Mouse (Mus musculus) heart, embryonic 12.5 days (tissue): ENCODE measurements around the gene Mylk. TPM values are rescaled to one million over a fixed set of nuclear protein-coding genes. Genes with fewer than 3 reads are reported as not detected.

Experiments
- ATAC-seq: fragments of 200-750 bp; cut with Nextera tagmentation; 2 replicates; pipeline ENCODE4 v1.8.0; 2017; ENCODE audit warnings: moderate TSS enrichment, moderate library complexity; ENCODE audit not compliant: insufficient number of reproducible peaks, low FRiP score
- H3K27ac ChIP-seq: fragments of 300-500 bp; sonication (generic); 2 replicates; pipeline ENCODE4 v1.5.1; 2016; ENCODE audit warnings: mild to moderate bottlenecking, moderate library complexity; ENCODE audit not compliant: poor library complexity, severe bottlenecking
- H3K27me3 ChIP-seq: fragments of 300-500 bp; sonication (generic); replicated peaks from 2 replicates; pipeline ENCODE4 v1.6.1; 2016; ENCODE audit warnings: mild to moderate bottlenecking, moderate library complexity
- H3K36me3 ChIP-seq: fragments of 300-500 bp; sonication (generic); 2 replicates; pipeline ENCODE4 v1.6.1; 2016; ENCODE audit warnings: mild to moderate bottlenecking, moderate library complexity
- H3K4me1 ChIP-seq: fragments of 300-500 bp; sonication (generic); replicated peaks from 2 replicates; pipeline ENCODE4 v1.6.1; 2016; ENCODE audit warnings: mild to moderate bottlenecking
- H3K4me2 ChIP-seq: fragments of 300-500 bp; sonication (generic); 2 replicates; pipeline ENCODE4 v1.6.1; 2016; ENCODE audit warnings: mild to moderate bottlenecking, moderate library complexity
- H3K4me3 ChIP-seq: fragments of 300-500 bp; sonication (generic); 2 replicates; pipeline ENCODE4 v1.5.1; 2016; ENCODE audit warnings: mild to moderate bottlenecking
- H3K9ac ChIP-seq: fragments of 300-500 bp; sonication (generic); 2 replicates; pipeline ENCODE4 v1.6.1; 2016; ENCODE audit warnings: mild to moderate bottlenecking, moderate library complexity
- H3K9me3 ChIP-seq: fragments of 300-500 bp; sonication (generic); replicated peaks from 2 replicates; pipeline ENCODE4 v1.6.1; 2016; ENCODE audit warnings: mild to moderate bottlenecking, moderate library complexity
- WGBS: fragments of 180-500 bp; shearing (Covaris S2); methylation state at CpG from one replicate; pipeline ENCODE4 v1.1.7; 2016; 5-methylcytosine and 5-hydroxymethylcytosine counted together
- polyA plus RNA-seq: library from polyadenylated mRNA; unstranded; fragments of >200 nt; fragmentation: Nextera tagmentation; extraction: Ambion mirVana; gene quantifications from 2 replicates; pipeline ENCODE4 v1.2.1, GENCODE M21; 2016

Mylk gene
- polyA plus RNA-seq, 1 experiment from 2014 or later, result 5.2 TPM

DNA sequence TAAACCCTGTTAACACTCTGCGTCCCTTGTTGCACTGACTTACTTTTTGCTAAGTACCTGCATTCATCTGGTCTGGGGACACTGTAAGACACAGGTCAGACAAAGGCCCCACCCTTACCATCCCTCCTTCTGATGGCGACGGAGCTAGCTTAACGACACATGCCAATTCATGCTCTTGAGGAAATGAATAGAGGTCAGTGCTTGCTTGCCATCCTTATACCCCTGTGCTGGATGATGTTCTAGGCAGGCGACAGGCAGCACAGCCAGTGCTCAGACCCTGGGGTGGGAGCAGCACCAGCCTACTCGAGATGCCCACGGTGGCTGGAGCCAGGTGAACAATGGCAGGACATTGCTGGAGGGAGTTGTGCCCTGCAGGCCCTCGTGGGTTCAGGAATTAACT is 157.8 kb downstream of the Mylk start:
- no peak overlapping the region for H3K27ac ChIP-seq
- peaks cover 29% of the 10 kb centered on the region for H3K4me1 ChIP-seq
- no peak for ATAC-seq

DNA sequence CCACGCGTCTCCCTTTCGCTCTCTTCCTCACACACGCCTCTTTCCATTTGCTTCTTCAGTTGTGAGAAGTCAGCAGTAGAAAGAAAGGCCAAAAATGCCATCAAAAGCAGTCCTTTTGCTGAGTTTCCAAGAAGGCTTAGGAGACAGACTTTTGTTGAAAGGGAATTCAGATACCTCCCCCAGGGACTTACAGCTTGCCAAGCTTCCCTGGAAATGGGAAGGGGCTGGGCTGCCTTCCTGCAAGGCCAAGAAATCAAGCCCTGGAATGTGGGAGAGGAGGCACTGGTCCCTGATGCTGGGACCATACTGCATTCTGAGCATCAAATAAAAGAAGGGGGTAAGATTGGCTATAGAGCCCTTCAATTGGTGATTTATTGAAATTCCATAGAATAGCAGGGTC is 159.9 kb downstream of the Mylk start:
- Histone ChIP-seq H3K27ac (no peak overlapping the region), H3K27me3 (peaks cover 36% of the 10 kb centered on the region), H3K36me3 (no peaks in the 10 kb centered on the region), H3K9me3 (no peaks in the 10 kb centered on the region), H3K4me2 (no peak overlapping the region), H3K4me1 (peaks cover 28% of the 10 kb centered on the region), H3K4me3 (no peak overlapping the region), H3K9ac (no peak overlapping the region)
- 95% methylated on average over 4 of the region's 4 CpGs for WGBS
- ATAC-seq, result no peak

More for the DNA sequence above, 157.8 kb downstream of the Mylk start:
- H3K9me3 ChIP-seq, result no peaks in the 10 kb centered on the region
- H3K36me3 ChIP-seq, result no peaks in the 10 kb centered on the region
- H3K4me3 ChIP-seq, result no peak overlapping the region
- peaks cover 46% of the 10 kb centered on the region for H3K27me3 ChIP-seq
- H3K4me2 ChIP-seq, result no peak overlapping the region
- WGBS, result 74% methylated on average over 8 of the region's 8 CpGs
- H3K9ac ChIP-seq, result no peak overlapping the region

DNA sequence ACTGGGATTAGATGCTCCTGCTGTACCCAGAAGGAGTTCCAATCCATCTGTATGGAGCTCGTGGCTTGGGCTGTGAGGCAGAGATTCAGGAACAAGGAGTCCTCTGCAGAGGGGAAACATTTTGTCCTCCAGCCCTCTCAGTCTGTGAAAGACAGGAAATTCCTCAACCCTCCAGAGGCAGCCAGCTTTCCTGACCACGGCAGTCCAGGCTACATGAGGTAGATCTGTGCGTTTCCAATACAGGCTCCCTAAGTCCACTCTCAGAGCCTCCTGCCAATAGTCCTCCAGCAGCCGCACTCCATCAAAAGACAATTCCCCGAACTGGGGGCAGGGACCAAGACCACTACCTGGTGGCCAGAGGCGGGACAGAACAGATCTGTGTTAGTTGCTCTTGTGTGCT is 164.4 kb downstream of the Mylk start:
- 40% methylated on average over 6 of the region's 6 CpGs for WGBS
- no peaks in the 10 kb centered on the region for H3K9me3 ChIP-seq
- H3K36me3 ChIP-seq, result no peaks in the 10 kb centered on the region
- H3K27ac ChIP-seq, result 0 out of 2 replicates have a peak overlapping the region, but pooled peaks have one; percentile 51
- H3K27me3 ChIP-seq, result peaks cover 28% of the 10 kb centered on the region
- no peak overlapping the region for H3K4me2 ChIP-seq
- peak; percentile 74 for ATAC-seq
- peaks cover 9% of the 10 kb centered on the region; the same call in 1 of the 2 replicates for H3K4me1 ChIP-seq
- H3K4me3 ChIP-seq, result no peak overlapping the region
- H3K9ac ChIP-seq, result no peak overlapping the region

DNA sequence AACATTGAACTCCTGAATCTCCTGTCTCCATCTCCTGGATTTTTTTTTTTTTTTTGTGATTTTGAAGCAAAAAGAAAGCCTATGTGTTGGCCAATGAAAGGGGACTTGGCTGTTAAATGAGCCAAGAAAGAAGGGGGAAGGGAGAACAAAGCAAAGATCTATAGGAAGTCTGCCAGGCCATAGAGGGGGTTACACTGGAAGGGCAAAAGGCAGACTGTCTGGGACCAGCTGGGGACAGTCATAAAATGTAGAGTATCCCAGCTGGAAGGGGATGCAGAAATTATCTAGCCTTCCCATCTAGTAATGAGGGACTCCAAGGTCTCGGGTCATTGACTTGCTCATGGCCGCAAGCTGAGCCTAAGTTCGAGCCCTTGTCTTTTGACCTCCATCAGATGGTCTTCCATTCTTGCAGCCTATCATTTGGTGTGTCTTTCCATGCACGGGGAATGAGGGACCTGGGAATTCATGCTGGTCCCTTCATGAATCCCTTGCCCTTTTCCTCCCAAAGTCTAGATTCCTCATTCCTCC is 172.4 kb downstream of the Mylk start:
- no peak overlapping the region for H3K27ac ChIP-seq
- H3K9me3 ChIP-seq, result no peaks in the 10 kb centered on the region
- no peaks in the 10 kb centered on the region for H3K36me3 ChIP-seq
- 90% methylated on average over 4 of the region's 4 CpGs for WGBS
- ATAC-seq, result no peak
- H3K4me2 ChIP-seq, result no peak overlapping the region
- H3K27me3 ChIP-seq, result peaks cover 75% of the 10 kb centered on the region
- H3K9ac ChIP-seq, result no peak overlapping the region
- H3K4me1 ChIP-seq, result peaks cover 23% of the 10 kb centered on the region
- no peak overlapping the region for H3K4me3 ChIP-seq

DNA sequence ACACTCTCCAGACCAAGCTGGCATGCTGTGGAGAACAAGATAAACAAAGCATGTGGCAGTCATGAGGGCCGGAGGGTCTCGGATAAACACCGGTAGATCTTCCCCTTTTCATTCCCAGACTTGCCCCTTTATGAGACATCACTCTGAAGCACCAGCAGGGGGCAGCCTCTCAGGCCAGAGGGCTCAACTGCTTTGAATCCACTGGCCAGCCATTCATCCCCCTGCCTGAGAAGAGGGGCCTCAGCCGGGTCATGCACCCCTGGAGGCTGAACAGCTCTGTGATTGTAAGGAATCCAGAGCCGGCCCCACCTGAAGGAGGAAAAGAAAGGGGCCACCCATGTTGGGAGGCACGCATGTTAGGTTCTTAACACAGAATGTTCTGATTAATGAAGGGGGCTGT is 175.2 kb downstream of the Mylk start:
- peaks cover 67% of the 10 kb centered on the region for H3K27me3 ChIP-seq
- no peak overlapping the region for H3K4me2 ChIP-seq
- no peak overlapping the region for H3K27ac ChIP-seq
- no peaks in the 10 kb centered on the region for H3K36me3 ChIP-seq
- H3K9ac ChIP-seq, result no peak overlapping the region
- no peak for ATAC-seq
- H3K9me3 ChIP-seq, result no peaks in the 10 kb centered on the region
- 17% methylated on average over 6 of the region's 6 CpGs for WGBS
- H3K4me1 ChIP-seq, result peaks cover 50% of the 10 kb centered on the region
- H3K4me3 ChIP-seq, result no peak overlapping the region

DNA sequence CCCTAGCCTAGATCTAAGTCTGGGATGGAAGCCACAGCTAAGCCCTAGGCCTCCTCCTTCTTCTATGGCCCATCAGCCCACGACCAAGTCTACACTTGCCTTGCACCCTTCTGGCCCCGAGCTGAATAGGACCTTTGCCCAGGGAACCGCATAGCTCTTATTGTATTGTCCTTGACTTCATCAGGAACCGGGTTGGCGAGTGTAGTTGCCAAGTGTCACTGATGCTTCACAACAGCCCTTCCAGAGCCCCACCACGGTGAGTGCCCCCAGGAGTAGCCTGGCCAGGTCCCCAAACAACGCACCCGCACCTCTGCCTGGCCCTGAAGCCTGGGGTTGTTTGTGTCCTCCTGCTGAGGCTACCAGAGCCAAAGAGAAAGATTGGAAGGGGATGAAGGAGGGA is 175.9 kb downstream of the Mylk start:
- Histone ChIP-seq H3K27ac (no peak overlapping the region), H3K27me3 (peaks cover 60% of the 10 kb centered on the region), H3K9ac (no peak overlapping the region), H3K4me2 (no peak overlapping the region), H3K4me1 (peaks cover 57% of the 10 kb centered on the region), H3K9me3 (no peaks in the 10 kb centered on the region), H3K4me3 (no peak overlapping the region), H3K36me3 (no peaks in the 10 kb centered on the region)
- no peak for ATAC-seq
- WGBS, result 73% methylated on average over 8 of the region's 8 CpGs

DNA sequence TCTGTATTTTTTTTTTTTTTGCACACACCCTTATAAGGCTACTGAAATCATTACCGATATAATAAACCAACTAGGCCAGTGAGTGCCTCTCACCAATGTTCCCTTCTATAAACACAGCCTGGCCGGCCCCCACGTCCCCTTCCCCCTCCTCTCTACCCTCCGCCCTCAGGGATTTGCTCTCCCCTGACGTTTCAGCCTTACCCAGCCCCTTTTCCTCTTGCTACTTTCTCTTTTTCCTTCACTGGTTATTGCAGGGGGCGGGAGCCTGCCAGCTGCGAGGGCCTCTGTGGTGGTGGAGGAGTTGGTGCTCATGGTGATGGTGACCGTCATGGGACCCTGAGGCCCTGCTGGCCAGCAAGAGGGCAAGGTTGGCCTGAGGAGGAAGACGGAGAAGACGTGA is 176.3 kb downstream of the Mylk start:
- Histone ChIP-seq H3K4me1 (peaks cover 61% of the 10 kb centered on the region), H3K36me3 (no peaks in the 10 kb centered on the region), H3K9me3 (no peaks in the 10 kb centered on the region), H3K4me3 (no peak overlapping the region), H3K4me2 (no peak overlapping the region), H3K9ac (no peak overlapping the region), H3K27ac (no peak overlapping the region), H3K27me3 (peaks cover 58% of the 10 kb centered on the region)
- WGBS, result 72% methylated on average over 10 of the region's 10 CpGs
- no peak for ATAC-seq

DNA sequence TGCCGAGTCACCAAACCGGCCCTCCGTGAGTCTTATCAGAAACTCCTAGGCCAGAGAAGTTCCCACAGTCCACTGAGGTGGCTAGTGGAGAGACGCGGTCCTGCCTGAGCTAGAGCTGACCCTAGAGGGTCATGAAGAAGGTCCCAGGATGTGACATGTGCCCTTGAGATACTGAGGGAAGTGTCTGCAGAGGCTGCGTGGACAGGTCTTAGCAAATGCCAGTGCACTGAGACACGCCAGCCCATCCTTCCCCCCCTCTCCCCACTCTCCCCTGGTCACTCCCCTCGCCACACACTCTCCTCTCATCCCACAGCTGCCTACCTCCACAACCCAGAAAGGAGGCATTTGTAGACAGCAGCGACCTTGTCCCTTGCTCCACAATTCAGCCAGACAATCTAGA is 178.6 kb downstream of the Mylk start:
- Histone ChIP-seq H3K27me3 (peaks cover 61% of the 10 kb centered on the region), H3K4me1 (peaks cover 75% of the 10 kb centered on the region), H3K4me3 (no peak overlapping the region), H3K4me2 (no peak overlapping the region), H3K36me3 (no peaks in the 10 kb centered on the region), H3K9ac (no peak overlapping the region), H3K27ac (no peak overlapping the region), H3K9me3 (no peaks in the 10 kb centered on the region)
- no peak for ATAC-seq
- 38% methylated on average over 9 of the region's 9 CpGs for WGBS

DNA sequence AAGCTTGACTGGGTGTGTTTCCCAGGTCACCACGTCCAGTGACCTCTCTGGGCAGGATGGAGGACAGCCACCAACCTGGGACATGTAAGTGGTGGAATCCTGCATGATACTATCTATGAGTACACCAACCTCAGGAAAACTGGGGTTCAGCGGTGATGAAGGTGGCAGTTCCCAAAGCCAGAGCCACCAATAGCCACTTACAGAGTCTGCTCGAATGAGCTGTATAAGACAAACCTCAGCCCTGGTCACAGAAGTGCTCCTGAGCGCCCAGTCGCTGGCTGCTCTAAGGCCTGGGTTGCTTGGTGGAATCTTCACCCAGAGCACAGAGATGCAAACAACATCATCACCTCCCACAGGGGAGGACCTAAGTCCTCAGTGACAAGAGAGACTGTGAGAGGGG is 179.3 kb downstream of the Mylk start:
- Histone ChIP-seq H3K4me1 (peaks cover 69% of the 10 kb centered on the region), H3K27me3 (peaks cover 60% of the 10 kb centered on the region), H3K9ac (no peak overlapping the region), H3K27ac (peak overlapping the region; percentile 76), H3K4me3 (no peak overlapping the region), H3K36me3 (no peaks in the 10 kb centered on the region), H3K9me3 (no peaks in the 10 kb centered on the region), H3K4me2 (no peak overlapping the region)
- 60% methylated on average over 5 of the region's 5 CpGs for WGBS
- no peak for ATAC-seq

DNA sequence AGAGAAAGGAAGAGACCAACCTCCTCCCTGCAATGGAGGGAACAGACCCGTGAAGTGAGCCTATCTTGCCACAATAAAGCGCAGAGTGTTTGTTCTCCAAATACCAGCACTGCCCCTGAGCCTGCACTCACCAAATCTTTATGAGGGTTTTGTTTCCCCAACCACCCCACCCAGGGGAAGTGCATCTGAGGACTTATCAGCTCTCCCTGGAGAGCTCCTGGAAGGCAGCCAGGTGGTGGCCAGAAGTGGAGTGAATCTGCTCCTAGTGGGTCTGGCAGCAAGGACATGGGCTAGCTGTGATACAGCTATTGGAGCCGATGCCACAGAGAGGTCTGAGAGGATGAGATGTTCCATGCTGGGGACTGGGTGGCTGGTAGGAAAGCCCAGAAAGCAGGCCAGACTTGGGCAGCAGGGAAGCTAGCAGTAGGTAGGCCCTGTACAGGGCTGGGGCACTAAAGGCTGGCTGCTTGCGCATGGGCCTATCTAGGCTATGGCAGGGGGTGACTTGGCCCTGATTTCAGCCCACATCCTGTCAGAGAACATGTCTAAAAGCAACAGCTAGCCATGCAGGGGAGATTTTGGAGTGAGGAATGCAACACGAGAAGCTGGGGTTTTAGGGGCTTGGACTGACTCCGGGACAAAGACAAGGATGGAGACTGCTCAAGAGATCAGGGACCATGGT is 180.1 kb downstream of the Mylk start:
- peaks cover 72% of the 10 kb centered on the region for H3K4me1 ChIP-seq
- no peaks in the 10 kb centered on the region for H3K9me3 ChIP-seq
- no peaks in the 10 kb centered on the region for H3K36me3 ChIP-seq
- H3K27ac ChIP-seq, result peak overlapping the region; percentile 76
- 34% methylated on average over 6 of the region's 6 CpGs for WGBS
- ATAC-seq, result peak; percentile 63
- no peak overlapping the region for H3K4me3 ChIP-seq
- peaks cover 61% of the 10 kb centered on the region for H3K27me3 ChIP-seq
- no peak overlapping the region for H3K9ac ChIP-seq
- no peak overlapping the region for H3K4me2 ChIP-seq

DNA sequence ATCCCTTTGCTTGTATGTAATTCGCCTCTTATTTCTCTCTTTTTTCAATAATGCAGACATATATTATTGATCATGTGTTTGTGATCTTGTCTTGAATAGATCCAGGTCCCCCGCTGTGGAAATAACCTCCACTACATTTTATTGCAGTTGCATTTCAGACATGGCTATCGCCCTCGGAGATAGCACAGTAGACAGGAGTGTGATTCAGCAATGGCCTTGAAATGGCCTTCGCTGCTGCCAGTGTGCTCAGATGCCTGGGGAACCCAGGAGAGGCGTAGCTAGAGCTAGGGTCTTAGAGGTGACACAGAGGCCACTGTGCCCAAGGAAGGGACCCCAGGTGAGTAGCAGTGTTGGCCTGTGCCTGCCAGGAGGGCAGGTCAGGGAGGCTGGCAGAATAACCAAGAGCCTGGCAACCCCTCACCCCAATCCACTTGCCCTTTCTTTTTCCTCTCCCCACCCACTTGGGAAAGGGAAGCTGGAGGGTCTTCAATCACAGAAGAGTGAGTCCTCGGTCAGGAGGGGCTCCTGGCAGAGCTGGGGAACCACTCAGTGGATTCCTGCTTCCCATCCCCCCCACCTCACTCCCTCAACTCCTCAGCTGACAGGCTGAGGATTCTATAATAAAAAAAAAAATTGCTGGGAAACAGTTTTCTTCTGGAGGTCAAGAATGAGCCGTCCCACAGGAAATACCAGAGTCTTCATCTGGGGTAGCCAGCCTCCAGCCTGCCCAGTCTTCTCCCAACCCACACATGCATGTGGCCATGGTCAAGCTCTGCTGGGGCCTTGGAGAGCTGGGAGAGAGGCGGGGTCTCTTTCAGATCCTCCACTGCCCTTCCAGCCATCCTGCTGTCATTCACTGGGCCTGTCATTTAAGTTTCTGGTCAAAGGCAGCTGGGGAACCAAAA is 181.8 kb downstream of the Mylk start:
- Histone ChIP-seq H3K9ac (no peak overlapping the region; the same call in 1 of the 2 replicates), H3K27me3 (peaks cover 51% of the 10 kb centered on the region), H3K9me3 (no peaks in the 10 kb centered on the region), H3K4me2 (no peak overlapping the region), H3K4me3 (no peak overlapping the region), H3K4me1 (peaks cover 79% of the 10 kb centered on the region), H3K36me3 (no peaks in the 10 kb centered on the region), H3K27ac (0 out of 2 replicates have a peak overlapping the region, but pooled peaks have one; percentile 16)
- no peak for ATAC-seq
- 49% methylated on average over 9 of the region's 9 CpGs for WGBS
